Mouse (Mus musculus) testis, adult 2 months (tissue): ENCODE results near the gene Tmprss13.

Source experiments
- CTCF ChIP-seq: fragments of 200-500 bp; IDR thresholded peaks from 2 replicates; pipeline ENCODE4 v1.5.1; 2012; ENCODE audit warnings: low read depth, mild to moderate bottlenecking, inconsistent platforms, low read length, moderate library complexity; ENCODE audit not compliant: control insufficient read depth, insufficient read depth, insufficient replicate concordance
- POLR2A ChIP-seq: fragments of 200-500 bp; IDR thresholded peaks from 2 replicates; pipeline ENCODE4 v1.6.1; 2012; ENCODE audit warnings: low read depth, mild to moderate bottlenecking, inconsistent platforms, low read length, moderate library complexity; ENCODE audit not compliant: control insufficient read depth

GRCm38 (mm10) chr9:45321465-45321864, 2.6 kb downstream of the Tmprss13 start:
- no peak for TF ChIP-seq POLR2A
- no peak for TF ChIP-seq CTCF
